In genomic region chr11:96982355-96982754, GRCm38 (mm10) we compare ENCODE assay signal across 8 mouse cellular contexts. TPM values are rescaled to one million over a fixed set of nuclear protein-coding genes. Genes with fewer than 3 reads are reported as not detected.
DNase-seq lines count a peak whose midpoint lies in the region; ATAC-seq and TF ChIP-seq lines count a peak whose summit lies in the region.

No protein-coding gene starts in this region.

- DNase-seq in ES-E14 (ENCODE audit: low read depth, low spot score) = peak; percentile 84
- DNase-seq in layer of hippocampus, postnatal 14 days (ENCODE audit: low spot score in 2 of 2) = peak; percentile 80 to 85
- DNase-seq in lung, postnatal 4 days = peak; percentile 83 to 88
- DNase-seq in right cerebral cortex, adult 18-20 months = peak; percentile 81
- DNase-seq in urinary bladder, postnatal 36 days (ENCODE audit: low spot score in 2 of 2) = peak; percentile 75 to 84

- TF ChIP-seq CTCF in bone marrow macrophage, adult 2 months (IDR thresholded peaks at IDR 0.05; ENCODE audit: low read depth, low read length) = peak; percentile 75

- H3K4me2 ChIP-seq in forebrain, embryonic 13.5 days = peak overlapping the region; percentile 42
- H3K4me2 ChIP-seq in hindbrain, embryonic 15.5 days = peak overlapping the region; percentile 27; the same call in 1 of the 2 replicates

- H3K27ac ChIP-seq in ES-E14 (ENCODE audit: insufficient read depth, low read depth, low read length, poor library complexity, severe bottlenecking) = no peak overlapping the region
- H3K27ac ChIP-seq in bone marrow macrophage, adult 2 months (ENCODE audit: insufficient read depth, low read depth, low read length) = no peak overlapping the region
- no peak overlapping the region for H3K27ac ChIP-seq in forebrain, embryonic 13.5 days
- H3K27ac ChIP-seq in hindbrain, embryonic 15.5 days (replicated peaks) = no peak overlapping the region

- no peak overlapping the region; the same call in 1 of the 2 replicates for H3K9ac ChIP-seq in ES-E14 (ENCODE audit: insufficient read depth, low read depth, low read length, poor library complexity, severe bottlenecking)
- peak overlapping the region; percentile 43 for H3K9ac ChIP-seq in forebrain, embryonic 13.5 days
- no peak overlapping the region for H3K9ac ChIP-seq in hindbrain, embryonic 15.5 days

- H3K27me3 ChIP-seq in forebrain, embryonic 13.5 days = peaks cover 41% of the 10 kb centered on the region
- peaks cover 15% of the 10 kb centered on the region for H3K27me3 ChIP-seq in hindbrain, embryonic 15.5 days

- peak overlapping the region; percentile 29 to 48; a peak in 3 of 4 replicates for H3K4me3 ChIP-seq in ES-E14 (ENCODE audit: insufficient read depth in 1 of 2, low read depth in 1 of 2, low read length in 2 of 2, poor library complexity in 1 of 2, severe bottlenecking in 1 of 2)
- H3K4me3 ChIP-seq in bone marrow macrophage, adult 2 months (ENCODE audit: insufficient read depth, low read length) = no peak overlapping the region
- no peak overlapping the region for H3K4me3 ChIP-seq in forebrain, embryonic 13.5 days
- no peak overlapping the region for H3K4me3 ChIP-seq in hindbrain, embryonic 15.5 days

- no peaks in the 10 kb centered on the region for H3K36me3 ChIP-seq in ES-E14 (ENCODE audit: control insufficient read depth, insufficient read depth, low read length, poor library complexity, severe bottlenecking)
- no peaks in the 10 kb centered on the region for H3K36me3 ChIP-seq in forebrain, embryonic 13.5 days (ENCODE audit: poor library complexity, severe bottlenecking)
- H3K36me3 ChIP-seq in hindbrain, embryonic 15.5 days = no peaks in the 10 kb centered on the region

- 4% methylated on average over 7 of the region's 7 CpGs for WGBS in forebrain, embryonic 13.5 days
- WGBS in hindbrain, embryonic 15.5 days = 4% methylated on average over 7 of the region's 7 CpGs

- no peaks in the 10 kb centered on the region for H3K9me3 ChIP-seq in ES-E14 (ENCODE audit: control insufficient read depth, insufficient read depth, low read depth, low read length)
- H3K9me3 ChIP-seq in forebrain, embryonic 13.5 days (replicated peaks) = no peaks in the 10 kb centered on the region
- H3K9me3 ChIP-seq in hindbrain, embryonic 15.5 days = no peaks in the 10 kb centered on the region

- H3K4me1 ChIP-seq in ES-E14 (ENCODE audit: control insufficient read depth in 2 of 2, insufficient read depth in 2 of 2, low read length in 2 of 2, poor library complexity in 1 of 2) = peaks cover 11 to 29% of the 10 kb centered on the region in 2 experiments; a peak in 3 of 4 replicates
- H3K4me1 ChIP-seq in bone marrow macrophage, adult 2 months (ENCODE audit: control insufficient read depth, insufficient read depth, low read length) = peaks cover 5% of the 10 kb centered on the region
- H3K4me1 ChIP-seq in forebrain, embryonic 13.5 days = peaks cover 9% of the 10 kb centered on the region
- H3K4me1 ChIP-seq in hindbrain, embryonic 15.5 days (replicated peaks) = peaks cover 8% of the 10 kb centered on the region

- no peak for TF ChIP-seq POLR2A in bone marrow macrophage, adult 2 months (IDR thresholded peaks at IDR 0.05; ENCODE audit: borderline replicate concordance, low read depth, low read length)

- no peak for ATAC-seq in forebrain, embryonic 13.5 days
- ATAC-seq in hindbrain, embryonic 15.5 days (ENCODE audit: low FRiP score, low read depth) = no peak

- in situ Hi-C loops in ES-E14 (cut with MboI; ENCODE audit: low sequenced_read_pairs in 2 of 2, unreplicated experiment in 2 of 2) = no loop called here

TF ChIP-seq in ES-E14, 5 proteins besides CTCF, POLR2A, EP300 and RAD21:
- TF ChIP-seq ZNF384 (IDR thresholded peaks at IDR 0.05; ENCODE audit: low read depth, low read length) (no peak), MAFK (IDR thresholded peaks at IDR 0.05; ENCODE audit: insufficient read depth, low read depth, low read length) (no peak), CHD2 (IDR thresholded peaks at IDR 0.05; ENCODE audit: low read depth, low read length) (no peak), HCFC1 (IDR thresholded peaks at IDR 0.05; ENCODE audit: borderline replicate concordance, insufficient read depth, low read length) (0 out of 2 replicates have a peak, but pooled peaks have one; percentile 56), ZC3H11A (IDR thresholded peaks at IDR 0.05; ENCODE audit: borderline replicate concordance, low read depth, low read length) (peak; percentile 61)

RNA-seq across cellular contexts. Expression of gene Sp2, which starts 0.4 kb away (rescaled TPM):
- total RNA-seq in ES-E14 (2012; rRNA removed) = 4.5 and 5.4 TPM in 2 replicates
- 18.1 and 22.3 TPM in 2 replicates for polyA plus RNA-seq in bone marrow macrophage, adult 2 months (2012; ENCODE audit: insufficient read depth, insufficient read length, missing spikeins)
- polyA plus RNA-seq in forebrain, embryonic 13.5 days (2015; fragmentation: Nextera tagmentation; extraction: Ambion mirVana) = 18.3 and 18.8 TPM in 2 replicates
- 16.6 and 18.6 TPM in 2 replicates for polyA plus RNA-seq in hindbrain, embryonic 15.5 days (2015; fragmentation: Nextera tagmentation; extraction: Ambion mirVana)
- total RNA-seq in layer of hippocampus, postnatal 14 days (2021) = 10 to 100 TPM; 12.3 to 13.5 TPM

RNA-seq across cellular contexts. Expression of gene Sp6, which starts 30.8 kb away (rescaled TPM):
- total RNA-seq in ES-E14 (2012; rRNA removed) = 3.2 and 5.0 TPM in 2 replicates
- polyA plus RNA-seq in bone marrow macrophage, adult 2 months (2012; ENCODE audit: insufficient read depth, insufficient read length, missing spikeins) = 0.31 and 0.37 TPM in 2 replicates
- 0.15 and 0.21 TPM in 2 replicates for polyA plus RNA-seq in forebrain, embryonic 13.5 days (2015; fragmentation: Nextera tagmentation; extraction: Ambion mirVana)
- 0.43 and 0.62 TPM in 2 replicates for polyA plus RNA-seq in hindbrain, embryonic 15.5 days (2015; fragmentation: Nextera tagmentation; extraction: Ambion mirVana)
- 1 to 10 TPM in 1 of 2 experiments, under 1 TPM in 1; 0.81 to 1.1 TPM for total RNA-seq in layer of hippocampus, postnatal 14 days (2021)

RNA-seq across cellular contexts. Expression of gene Pnpo, which starts 38.6 kb away (rescaled TPM):
- 24.0 and 27.7 TPM in 2 replicates for total RNA-seq in ES-E14 (2012; rRNA removed)
- polyA plus RNA-seq in bone marrow macrophage, adult 2 months (2012; ENCODE audit: insufficient read depth, insufficient read length, missing spikeins) = 17.5 and 18.1 TPM in 2 replicates
- polyA plus RNA-seq in forebrain, embryonic 13.5 days (2015; fragmentation: Nextera tagmentation; extraction: Ambion mirVana) = 13.9 and 20.0 TPM in 2 replicates
- polyA plus RNA-seq in hindbrain, embryonic 15.5 days (2015; fragmentation: Nextera tagmentation; extraction: Ambion mirVana) = 30.4 and 32.5 TPM in 2 replicates
- total RNA-seq in layer of hippocampus, postnatal 14 days (2021) = 10 to 100 TPM; 33.0 to 36.7 TPM

RNA-seq across cellular contexts. Expression of gene Scrn2, which starts 47.4 kb away (rescaled TPM):
- 16.5 and 22.2 TPM in 2 replicates for total RNA-seq in ES-E14 (2012; rRNA removed)
- 1.5 and 2.2 TPM in 2 replicates for polyA plus RNA-seq in bone marrow macrophage, adult 2 months (2012; ENCODE audit: insufficient read depth, insufficient read length, missing spikeins)
- 22.8 and 23.0 TPM in 2 replicates for polyA plus RNA-seq in forebrain, embryonic 13.5 days (2015; fragmentation: Nextera tagmentation; extraction: Ambion mirVana)
- 14.5 and 15.1 TPM in 2 replicates for polyA plus RNA-seq in hindbrain, embryonic 15.5 days (2015; fragmentation: Nextera tagmentation; extraction: Ambion mirVana)
- 1 to 10 TPM; 4.8 to 6.3 TPM for total RNA-seq in layer of hippocampus, postnatal 14 days (2021)

RNA-seq across cellular contexts. Expression of gene Prr15l, which starts 54.5 kb away (rescaled TPM):
- 0.67 and 1.2 TPM in 2 replicates for total RNA-seq in ES-E14 (2012; rRNA removed)
- not detected in 2 replicates for polyA plus RNA-seq in bone marrow macrophage, adult 2 months (2012; ENCODE audit: insufficient read depth, insufficient read length, missing spikeins)
- polyA plus RNA-seq in forebrain, embryonic 13.5 days (2015; fragmentation: Nextera tagmentation; extraction: Ambion mirVana) = 0.08 and 0.25 TPM in 2 replicates
- polyA plus RNA-seq in hindbrain, embryonic 15.5 days (2015; fragmentation: Nextera tagmentation; extraction: Ambion mirVana) = 0.35 and 0.41 TPM in 2 replicates
- total RNA-seq in layer of hippocampus, postnatal 14 days (2021) = not detected

Comparison
In these comparisons a context has a peak if more than half of its experiments do, and no peak if none do; other contexts are left out.
1. H3K4me3 ChIP-seq: peak in ES-E14 (2 of 2); none in bone marrow macrophage, adult 2 months (single experiment), forebrain, embryonic 13.5 days (single experiment) and hindbrain, embryonic 15.5 days (single experiment).
2. Peak in every context shown above with its lines, with median percentiles within 50 percentile points of each other: DNase-seq.